Mouse (Mus musculus) induced T-regulatory cell, adult 2 months (primary cell): ENCODE data around the gene Rhox2b.
"Not testable (repeated sequence)": the region's sequence is repeated elsewhere in the genome, so short reads cannot be mapped to it uniquely, and the experiment has no call there.

Experiments
- DNase-seq: peaks from one replicate; pipeline ENCODE4 v3.0.0-alpha.2; 2012; ENCODE audit warnings: low read depth

Gene Rhox2b

GRCm38 (mm10) chrX:37411767-37412166 is at the start of gene Rhox2b:
Rhox2b (plus strand) TSS chrX:37412067.
- not testable (repeated sequence) for DNase-seq

- not testable (repeated sequence) for DNase-seq
Observed at GRCm38 (mm10) chrX:37379728-37380127, 32.1 kb upstream of the Rhox2b start, which contains the start of gene Rhox3a2. Rhox3a2 (plus strand) TSS chrX:37380028.

GRCm38 (mm10) chrX:37390548-37390947 is 21.3 kb upstream of the Rhox2b start, which contains the start of gene Rhox4a2:
Rhox4a2 (plus strand) TSS chrX:37390848.
- not testable (repeated sequence) for DNase-seq

- not testable (repeated sequence) for DNase-seq
Observed at GRCm38 (mm10) chrX:37432194-37432593, 20.3 kb downstream of the Rhox2b start, which contains the start of gene Rhox4b. Rhox4b (plus strand) TSS chrX:37432494.

GRCm38 (mm10) chrX:37453380-37453779 is 41.5 kb downstream of the Rhox2b start, which contains the start of gene Rhox2c:
Rhox2c (plus strand) TSS chrX:37453680.
- not testable (repeated sequence) for DNase-seq

GRCm38 (mm10) chrX:37458285-37458684 is 46.4 kb downstream of the Rhox2b start, which contains the start of gene Rhox3c:
Rhox3c (plus strand) TSS chrX:37458585.
- not testable (repeated sequence) for DNase-seq
